Mouse (Mus musculus): ENCODE data around the gene Kif2a. TPM values are rescaled to one million over a fixed set of nuclear protein-coding genes. Genes with fewer than 3 reads are reported as not detected.
"Not testable (repeated sequence)": the region's sequence is repeated elsewhere in the genome, so short reads cannot be mapped to it uniquely, and the experiment has no call there.

The Kif2a gene
- total and polyA plus RNA-seq, 3 experiments = 0.17 to 68.8 (median 48.5) TPM

DNA sequence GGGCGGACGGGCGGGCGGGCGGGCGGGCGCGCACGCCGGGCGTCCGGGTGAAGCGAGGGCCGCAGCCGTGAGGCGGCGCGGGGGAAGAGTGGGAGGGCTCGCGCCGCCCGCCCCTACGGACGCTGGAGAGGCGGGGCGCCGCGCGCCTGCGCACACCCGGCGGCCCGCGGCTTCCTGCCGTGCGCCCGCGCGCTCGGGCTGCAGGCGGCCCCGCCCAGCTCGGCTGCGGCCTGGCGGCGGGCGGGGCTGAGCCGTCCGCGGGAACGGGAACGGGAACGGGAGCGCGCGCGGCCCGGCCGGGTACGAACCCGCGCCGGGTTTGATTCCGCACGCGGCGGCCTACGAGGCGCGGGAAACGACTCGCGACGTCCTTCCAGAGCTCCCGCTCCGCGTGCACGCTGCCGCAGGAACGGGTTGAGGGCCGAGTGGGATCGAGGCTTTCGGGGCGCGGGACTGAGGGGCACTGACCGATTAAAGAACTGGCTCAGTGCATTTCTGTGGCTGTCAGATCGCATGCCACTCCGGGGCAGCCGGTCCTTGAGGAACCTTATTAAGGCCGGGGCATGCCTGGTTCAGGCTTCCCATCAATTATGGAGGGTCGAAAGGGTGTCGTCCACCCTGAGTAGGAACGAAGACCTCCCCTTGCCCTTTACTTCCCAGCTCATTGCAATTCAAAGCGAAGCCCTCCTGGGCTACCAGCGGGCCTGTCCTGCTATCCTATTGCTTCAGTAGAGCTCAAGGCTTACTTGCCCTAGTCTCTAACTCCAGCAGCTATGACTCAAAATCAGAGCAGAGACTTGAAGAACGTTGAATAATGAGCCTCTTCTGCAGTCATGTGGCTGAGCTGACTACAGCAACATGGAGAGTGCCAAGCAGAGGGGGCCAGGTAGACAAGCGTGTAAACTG lies 593 bp upstream of the Kif2a start:
- peak; percentile 89 for DNase-seq

DNA sequence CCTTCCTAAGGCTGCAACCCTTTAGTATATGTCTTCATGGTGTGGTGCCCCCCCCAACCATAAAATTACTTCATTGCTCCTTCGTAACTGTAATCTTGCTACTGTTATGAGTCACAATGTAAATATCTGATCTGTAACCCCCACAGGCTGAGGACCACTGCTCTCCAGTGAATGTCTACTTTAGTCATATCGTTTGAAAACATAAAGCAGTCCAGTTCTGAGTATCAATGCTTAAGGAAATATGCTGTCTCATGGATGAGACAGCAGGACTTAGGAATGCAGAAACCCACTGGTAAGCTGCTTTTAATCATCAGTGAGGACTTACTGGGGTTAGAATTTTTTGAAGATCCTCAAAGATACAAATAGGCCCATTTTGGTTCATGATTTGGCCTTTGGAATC lies 2.5 kb downstream of the Kif2a start:
- no peak for DNase-seq

DNA sequence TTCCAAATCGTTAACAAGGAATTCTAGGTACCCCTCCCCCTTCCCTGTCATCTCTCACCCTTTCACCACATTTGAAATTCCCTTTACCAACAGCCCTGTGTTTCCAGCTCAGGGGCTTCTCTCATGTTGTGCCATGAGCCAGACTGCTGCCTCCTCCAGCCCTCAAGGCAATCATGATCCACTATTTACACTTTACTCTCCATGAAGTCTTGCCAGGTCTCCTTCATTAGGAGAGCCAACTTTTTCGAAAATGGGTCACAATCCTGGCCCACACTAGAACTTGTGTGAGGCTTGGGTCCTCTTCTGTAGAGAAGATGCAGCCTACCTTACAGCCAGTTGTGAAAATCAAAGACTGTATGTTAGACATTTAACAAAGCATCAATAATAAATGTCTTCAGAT lies 8.0 kb downstream of the Kif2a start:
- no peak for DNase-seq

DNA sequence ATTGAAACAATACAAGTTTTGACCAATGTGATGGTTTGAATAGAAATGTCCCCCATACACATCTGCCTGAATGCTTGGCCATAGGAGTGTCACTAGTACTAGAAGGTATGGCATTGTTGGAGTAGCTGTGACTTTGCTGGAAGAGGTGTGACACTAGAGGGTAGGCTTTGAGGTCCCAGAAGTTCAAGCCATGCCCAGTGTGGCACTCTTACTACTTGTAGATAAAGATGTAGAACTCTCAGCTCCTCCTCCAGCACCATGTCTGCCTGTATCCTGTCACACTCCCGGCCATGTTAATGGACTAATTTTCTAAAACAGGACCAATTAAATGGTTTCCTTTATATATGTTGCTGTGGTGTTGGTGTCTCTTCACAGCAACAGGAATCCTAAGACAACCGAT lies 10.3 kb downstream of the Kif2a start:
- DNase-seq = no peak

DNA sequence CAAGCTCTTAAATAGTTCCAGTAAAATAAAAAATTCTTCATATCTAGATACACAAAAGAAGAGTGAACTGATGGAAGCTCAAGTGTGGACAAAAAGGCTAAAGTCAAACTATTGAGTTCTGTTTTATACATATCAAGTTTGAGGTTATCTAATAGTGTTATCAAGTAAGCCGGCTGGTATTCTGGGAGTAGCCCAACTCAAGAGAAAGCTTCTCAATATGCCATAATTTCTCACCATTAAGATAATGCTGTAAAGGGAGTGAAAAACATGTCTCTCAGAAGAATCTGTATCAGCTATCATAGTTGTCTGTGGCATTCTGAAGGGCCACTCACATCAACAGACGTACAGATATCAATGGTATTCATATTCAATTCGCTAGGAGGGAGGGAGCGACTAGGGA lies 13.8 kb downstream of the Kif2a start:
- no peak for DNase-seq

DNA sequence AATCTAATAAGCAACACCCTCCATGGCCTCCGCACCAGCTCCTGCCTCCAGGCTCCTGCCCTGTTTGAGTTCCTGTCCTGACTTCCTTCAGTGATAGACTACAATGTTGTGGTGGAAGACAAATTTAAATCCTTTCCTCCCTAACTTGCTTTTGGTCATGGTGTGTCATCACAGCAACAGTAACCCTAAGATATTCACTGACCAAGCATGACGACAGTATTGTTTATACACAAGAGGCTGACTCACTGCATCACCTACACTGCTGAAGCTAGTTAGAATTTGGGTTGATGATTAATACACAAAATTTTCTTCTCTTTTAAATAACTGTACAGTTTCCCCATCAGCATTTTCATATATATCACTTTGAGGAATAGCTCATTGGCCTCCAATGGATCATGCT lies 18.7 kb downstream of the Kif2a start:
- no peak for DNase-seq

DNA sequence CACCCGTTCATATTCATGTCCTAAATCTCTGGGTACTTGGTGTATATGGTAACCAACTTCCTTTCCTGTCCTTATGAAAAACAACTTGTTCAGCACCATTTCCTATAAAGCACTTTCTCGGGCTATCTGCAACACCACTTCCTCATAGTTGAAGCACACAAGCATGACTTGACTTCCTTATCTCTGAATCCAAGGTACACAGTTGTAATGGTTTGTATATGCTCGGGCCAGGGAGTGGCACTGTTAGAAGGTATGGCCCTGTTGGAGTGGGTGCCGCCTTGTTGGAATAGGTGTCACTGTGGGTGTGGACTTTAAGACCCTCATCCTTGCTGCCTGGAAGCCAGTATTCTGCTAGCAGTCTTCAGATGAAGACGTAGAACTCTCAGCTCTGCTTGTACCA lies 23.3 kb downstream of the Kif2a start:
- DNase-seq = no peak

DNA sequence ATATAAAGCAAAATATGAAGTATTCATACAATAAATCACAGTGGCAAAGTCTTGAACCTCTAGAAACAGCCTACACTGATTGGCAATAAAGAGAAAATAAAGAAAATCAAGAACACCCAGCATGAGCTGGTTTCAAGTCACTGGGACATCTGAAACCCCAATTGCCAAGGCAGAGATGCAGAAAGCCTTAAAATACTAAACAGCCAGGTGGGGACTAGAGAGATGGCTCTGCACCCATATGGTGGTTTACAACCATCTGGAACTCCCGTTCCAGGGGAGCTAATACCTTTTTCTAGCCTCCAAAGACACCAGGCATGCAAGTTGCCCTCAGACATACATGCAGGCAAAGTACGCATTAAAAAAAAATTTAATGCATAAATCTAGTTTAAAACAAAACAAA lies 23.9 kb downstream of the Kif2a start:
- DNase-seq = no peak

DNA sequence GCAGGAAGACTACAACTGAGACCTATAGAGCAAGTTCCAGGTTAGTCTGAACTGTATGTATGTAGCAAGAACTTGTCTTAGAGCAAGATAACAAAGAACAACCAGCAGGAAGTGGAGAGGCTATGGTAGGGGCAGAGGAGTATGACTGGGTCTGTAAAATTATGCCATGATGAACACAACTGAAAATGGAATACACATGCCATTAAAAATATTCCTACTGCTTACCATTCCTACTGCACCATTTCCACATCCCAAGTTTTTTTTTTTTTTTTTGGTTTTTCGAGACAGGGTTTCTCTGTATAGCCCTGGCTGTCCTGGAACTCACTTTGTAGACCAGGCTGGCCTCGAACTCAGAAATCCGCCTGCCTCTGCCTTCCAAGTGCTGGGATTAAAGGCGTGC lies 24.4 kb downstream of the Kif2a start:
- DNase-seq = not testable (repeated sequence)

DNA sequence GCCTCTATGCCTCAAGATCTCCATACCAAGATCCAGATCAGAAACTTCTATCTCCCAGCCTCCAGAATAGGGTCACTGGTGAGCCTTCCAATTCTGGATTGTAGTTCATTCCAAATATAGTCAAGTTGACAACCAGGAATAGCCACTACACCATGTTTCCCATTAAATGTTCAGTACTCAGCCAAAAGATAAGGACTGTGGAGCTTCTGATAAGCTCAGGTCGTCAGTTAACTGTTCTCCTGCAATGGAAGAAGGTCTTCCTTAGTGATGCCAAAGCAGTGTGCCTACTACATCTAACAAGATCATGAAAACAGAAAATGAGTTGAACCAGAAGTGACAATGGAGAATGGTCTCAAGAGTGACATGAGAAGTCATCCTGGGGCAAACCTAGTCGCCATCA lies 25.0 kb downstream of the Kif2a start:
- DNase-seq = no peak

DNA sequence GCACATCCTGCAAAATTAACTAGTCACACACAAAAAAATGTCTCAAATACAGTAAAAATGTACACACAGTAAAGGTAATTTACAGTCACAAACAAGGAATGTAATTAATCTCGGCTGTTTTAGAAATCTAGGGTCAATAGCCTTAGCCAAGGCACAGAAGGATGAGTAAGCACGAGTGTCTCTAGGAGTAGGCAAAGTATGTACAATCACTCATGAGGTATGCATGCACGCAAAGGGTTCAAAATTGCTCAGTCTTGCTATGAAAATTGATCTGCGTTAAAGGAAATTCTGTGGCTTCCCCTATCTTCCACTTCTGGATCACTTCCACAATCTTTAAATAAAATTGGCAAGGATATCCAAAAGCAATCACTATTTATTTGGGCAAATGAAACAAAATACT lies 60.4 kb downstream of the Kif2a start:
- no peak for DNase-seq

DNA sequence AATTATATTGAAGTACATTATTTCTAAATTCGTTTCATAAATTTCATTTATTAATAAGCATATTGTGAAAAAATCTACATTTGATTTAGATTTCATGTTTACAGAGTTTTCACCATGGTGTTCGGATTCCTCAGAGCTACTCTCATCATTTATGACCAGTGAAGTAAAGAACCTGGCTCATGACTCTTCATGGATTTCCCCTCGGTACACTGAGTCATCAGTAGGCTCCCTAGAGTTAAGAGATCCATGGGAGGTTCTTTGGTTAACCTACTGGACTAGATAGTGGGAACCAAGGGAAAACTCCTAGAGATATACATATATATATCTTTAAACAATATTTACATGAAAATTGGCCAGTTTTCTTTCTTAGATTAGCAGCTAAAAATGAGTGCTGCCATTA lies 61.4 kb downstream of the Kif2a start:
- no peak for DNase-seq

DNA sequence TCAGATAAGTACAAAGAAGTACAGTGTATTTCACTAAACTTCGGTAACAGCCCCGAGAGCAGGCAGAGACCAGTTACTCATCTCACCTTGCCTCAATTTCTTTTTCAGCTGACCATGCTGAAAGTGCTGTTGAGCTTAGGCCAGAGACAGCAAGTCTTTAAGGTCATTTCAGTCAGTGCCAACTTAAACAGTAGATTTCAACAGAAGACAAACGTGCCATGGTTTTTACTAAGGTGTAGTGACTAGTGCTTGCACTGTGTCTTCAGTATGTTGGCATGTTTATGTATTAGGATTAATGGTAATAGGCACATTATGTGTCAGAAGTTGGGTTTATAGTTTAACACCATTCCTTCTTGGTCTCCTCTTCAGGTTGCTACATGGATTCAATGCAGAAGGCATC lies 63.6 kb downstream of the Kif2a start:
- no peak for DNase-seq

DNA sequence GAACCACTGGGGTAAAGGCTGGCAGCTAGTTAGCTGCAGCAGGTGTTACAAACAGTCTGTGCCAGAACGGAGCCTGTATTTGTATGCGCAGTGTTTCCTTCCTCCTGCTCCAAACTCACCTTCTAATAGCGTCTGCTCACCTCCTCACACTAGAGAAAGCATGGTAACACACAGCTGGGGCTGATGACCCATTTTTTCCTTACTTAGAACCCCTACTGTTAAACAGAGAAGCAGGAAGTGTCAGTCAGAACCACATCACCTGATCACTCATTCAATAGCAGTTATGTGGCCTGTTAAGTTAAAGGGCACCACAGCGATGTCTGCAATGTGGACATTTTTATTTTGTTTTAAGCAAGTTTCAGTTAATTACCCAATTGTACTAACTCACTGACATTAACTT lies 64.4 kb downstream of the Kif2a start:
- DNase-seq = no peak

DNA sequence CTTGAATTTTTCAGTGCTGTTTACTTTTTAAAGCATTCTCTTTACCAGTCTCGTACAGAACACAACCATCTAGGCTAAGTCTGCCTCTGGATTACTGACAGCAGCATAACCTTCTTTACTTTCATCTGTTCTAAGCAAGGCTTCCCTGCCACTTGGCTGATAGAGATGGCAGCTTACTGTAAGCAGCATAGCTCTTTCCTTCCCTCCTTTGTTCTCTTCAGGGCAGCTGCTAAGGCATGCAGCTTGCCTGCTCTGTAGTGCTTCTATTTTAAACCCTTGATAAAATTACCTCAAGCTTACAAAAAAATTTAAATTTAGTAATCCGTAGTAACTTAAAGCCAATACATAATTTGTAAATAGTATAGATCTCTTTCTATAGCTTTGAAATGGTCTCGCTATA lies 67.0 kb downstream of the Kif2a start:
- DNase-seq = no peak

DNA sequence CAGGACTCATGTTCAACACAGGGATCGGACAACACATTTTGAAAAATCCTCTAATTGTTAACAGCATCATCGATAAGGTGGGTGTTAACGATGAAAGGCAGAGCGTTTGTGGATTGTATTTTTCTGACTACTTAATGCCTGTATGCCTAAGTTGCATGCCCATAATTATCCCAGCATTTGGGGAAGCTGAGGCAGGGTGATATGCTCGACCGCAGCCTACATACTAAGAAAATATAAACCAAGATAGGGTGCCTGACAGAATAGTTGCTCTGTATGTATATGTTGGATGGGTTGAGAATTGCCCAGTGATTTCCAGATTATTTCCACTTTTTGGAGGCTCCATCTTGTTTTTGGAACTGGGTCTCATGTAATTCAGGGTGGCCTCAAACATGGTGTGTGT lies 74.3 kb downstream of the Kif2a start:
- DNase-seq = no peak

DNA sequence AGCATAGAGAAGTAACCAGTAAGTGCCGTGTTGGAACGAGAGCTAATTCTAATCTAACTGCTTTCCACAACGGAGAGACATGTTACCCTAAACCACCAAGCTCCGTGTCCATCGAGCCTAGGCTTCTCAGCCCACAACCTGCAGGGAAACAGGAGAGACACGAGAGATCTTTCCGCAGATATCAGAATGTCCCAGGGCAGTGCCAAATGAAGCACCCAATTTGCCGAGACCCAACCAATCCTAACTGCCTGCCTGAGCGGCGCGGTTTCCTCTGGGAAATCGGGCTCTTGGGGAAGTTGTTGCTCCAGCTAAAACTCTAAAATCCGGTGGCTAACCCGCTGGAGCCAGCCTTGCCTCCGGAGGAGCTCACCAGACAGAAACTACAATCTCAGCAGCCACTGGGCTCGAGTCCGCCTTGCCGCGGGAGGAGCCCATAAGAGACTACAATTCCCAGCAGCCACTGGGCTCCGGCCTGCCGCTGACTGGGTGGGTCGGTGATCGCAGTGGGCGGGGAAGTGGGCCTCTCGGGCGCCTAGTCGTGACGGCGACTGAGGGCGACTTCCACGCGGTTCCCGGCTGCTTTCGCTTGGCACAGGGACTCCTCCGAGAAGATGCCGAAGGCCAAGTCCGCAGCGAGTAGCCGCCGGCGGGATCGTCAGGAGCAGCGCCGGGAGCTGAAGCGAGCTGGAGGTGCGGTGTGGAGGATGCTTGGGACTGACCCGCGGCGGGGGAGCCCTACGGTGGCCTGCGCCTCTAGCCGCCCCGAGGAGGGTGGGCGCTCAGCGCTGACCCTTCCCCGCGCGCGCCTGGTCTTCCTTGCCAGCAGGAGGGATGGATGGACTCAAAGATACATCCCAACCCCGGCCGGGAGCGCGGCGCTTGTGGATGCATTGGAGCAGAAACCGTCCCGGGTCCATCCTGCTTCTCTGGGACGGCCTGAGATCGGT lies 75.1 kb downstream of the Kif2a start, which contains the start of gene Dimt1:
TSS of gene Dimt1 (plus strand) at position 534 of the 947 bp plus-strand sequence.
- peak; percentile 98 for DNase-seq

DNA sequence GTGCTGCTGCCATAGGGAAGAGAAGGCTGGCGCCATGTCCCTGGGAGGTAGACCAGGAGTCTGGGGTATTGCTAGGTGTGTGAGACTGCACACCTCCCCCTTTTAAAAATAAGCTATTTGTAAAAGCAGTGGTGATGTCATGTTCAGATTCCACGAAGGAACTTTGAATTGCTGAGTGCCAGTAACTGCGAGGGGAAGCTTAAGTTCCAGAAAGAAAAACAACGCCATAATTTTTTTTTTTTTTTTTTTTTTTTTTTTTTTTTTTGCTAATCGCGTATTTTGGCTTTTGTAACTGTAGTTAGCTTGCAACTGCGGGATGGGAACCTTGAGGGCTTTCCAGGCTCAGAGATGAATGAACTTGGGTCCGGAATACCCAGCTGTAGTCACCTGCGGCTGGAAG lies 76.4 kb downstream of the Kif2a start:
- no peak for DNase-seq

DNA sequence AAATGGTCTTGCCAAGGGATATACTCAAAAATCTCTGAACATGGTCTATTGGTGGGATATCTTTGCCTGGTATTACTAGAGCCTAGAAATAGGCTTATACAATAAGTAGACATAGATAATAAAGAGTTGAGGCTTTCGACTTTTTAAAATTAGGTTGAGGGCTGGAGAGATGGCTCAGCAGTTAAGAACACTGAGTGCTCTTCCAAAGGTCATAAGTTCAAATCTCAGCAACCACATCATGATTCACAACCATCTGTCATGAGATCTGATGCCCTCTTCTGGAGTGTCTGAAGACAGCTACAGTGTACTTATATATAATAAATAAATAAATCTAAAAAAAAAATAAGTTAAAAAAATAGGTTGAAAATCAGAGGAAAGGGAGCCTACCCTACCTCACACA lies 79.2 kb downstream of the Kif2a start:
- DNase-seq = no peak

DNA sequence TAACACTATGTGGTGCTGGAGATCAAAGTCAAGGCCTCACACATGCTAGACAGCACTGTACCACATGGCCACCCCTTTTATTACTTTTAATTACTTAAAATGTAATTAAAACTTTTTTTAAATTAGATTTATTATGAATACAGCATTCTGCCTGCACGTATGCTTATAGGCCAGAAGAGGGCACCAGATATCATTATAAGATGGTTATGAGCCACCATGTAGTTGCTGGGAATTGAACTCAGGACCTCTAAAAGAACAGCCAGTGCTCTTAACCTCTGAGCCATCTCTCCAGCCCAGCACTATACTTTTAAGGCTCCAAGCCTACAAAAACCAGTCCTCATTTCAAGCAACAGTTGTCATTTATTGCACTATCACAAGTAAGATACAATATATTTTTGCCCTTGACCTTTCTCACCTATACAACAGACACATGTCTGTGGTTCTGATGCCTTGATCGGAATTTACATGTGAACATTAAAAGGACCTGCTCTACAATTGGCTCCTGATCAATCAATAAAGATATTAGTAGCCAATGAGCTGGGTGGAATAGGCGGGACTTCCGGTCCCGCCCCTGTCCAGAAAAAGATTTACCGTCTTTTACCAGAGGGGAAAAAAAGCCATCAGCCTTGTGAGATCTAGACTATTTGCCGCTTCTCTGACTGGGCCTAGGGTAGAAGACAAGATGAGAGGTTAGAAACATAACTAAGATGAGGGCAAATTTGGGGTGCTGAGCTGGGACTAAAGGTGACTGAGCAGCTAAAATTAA lies 80.5 kb downstream of the Kif2a start:
- no peak for DNase-seq

DNA sequence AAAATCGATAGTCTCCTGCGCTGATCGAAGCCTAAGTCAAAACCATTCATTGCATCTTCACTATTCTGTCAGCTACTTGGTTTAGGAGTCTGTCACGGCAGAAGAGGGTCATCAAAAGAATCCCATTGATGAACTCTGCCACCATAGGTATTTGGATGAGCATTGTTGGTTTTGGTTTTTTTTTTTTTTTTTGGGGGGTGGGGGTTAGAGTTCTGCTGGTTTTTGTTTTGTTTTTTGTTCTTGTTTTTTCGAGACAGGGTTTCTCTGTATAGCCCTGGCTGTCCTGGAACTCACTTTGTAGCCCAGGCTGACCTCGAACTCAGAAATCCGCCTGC lies 84.8 kb downstream of the Kif2a start:
- DNase-seq = no peak

All from adrenal gland, adult 2 months (tissue).